Mouse (Mus musculus) frontal cortex, adult (tissue): Measurements from ENCODE around the gene Tln1.
"Not testable (repeated sequence)": the region's sequence is repeated elsewhere in the genome, so short reads cannot be mapped to it uniquely, and the experiment has no call there.

ENCODE experiments used
- ATAC-seq: cut with Nextera tagmentation; 2 replicates; pipeline ENCODE4 v1.9.2; 2017; ENCODE audit warnings: mild to moderate bottlenecking, moderate library complexity, mixed read lengths; ENCODE audit not compliant: low TSS enrichment

Gene Tln1

DNA sequence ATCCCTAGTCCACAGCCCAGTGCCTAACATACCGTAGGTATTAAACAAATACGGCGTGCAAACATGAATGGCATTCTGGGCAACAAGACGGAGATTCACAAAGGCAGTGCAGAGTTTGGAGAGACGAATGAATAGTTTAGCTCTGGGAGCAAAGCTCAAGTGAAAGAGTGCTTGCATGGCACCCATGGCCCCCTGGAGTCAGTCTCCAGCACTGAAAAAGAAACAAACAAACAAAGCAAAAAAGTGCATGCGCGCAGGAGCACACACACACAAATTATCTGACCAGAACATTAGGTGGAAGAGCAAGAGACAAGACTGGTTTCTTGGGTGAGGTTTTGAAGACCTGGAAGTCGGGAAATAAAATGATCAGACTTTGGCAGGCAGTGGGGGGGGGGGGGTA, 56.4 kb downstream of the Tln1 start:
- ATAC-seq: no peak

GRCm38 (mm10) chr4:43504269-43504668, 58.2 kb downstream of the Tln1 start:
- no peak for ATAC-seq

GRCm38 (mm10) chr4:43503506-43503905, 59.0 kb downstream of the Tln1 start:
- ATAC-seq: no peak

DNA sequence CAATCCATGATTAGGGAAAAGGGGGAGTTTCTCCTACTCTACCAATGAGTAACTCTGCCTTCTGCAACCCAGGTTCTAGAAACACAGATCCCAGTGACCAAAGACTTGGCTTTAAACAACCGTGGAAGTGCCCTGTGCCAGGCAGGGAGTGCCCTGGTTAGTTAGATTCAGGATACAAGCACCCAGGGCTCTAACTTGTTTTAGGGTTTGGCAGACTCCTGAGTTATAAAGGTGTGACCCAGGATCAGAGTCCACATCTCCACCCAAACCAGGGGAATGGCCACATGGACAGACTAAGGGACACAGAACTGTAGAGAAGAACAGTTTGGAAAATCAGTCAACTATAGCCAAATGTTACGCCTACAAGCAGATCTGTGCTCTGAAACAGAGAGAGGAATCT, 59.5 kb downstream of the Tln1 start:
- no peak for ATAC-seq

GRCm38 (mm10) chr4:43499407-43500333, 62.8 kb downstream of the Tln1 start, which contains the start of gene Arhgef39:
Gene Arhgef39 (minus strand): TSS chr4:43499695.
- ATAC-seq: peak; percentile 83

DNA sequence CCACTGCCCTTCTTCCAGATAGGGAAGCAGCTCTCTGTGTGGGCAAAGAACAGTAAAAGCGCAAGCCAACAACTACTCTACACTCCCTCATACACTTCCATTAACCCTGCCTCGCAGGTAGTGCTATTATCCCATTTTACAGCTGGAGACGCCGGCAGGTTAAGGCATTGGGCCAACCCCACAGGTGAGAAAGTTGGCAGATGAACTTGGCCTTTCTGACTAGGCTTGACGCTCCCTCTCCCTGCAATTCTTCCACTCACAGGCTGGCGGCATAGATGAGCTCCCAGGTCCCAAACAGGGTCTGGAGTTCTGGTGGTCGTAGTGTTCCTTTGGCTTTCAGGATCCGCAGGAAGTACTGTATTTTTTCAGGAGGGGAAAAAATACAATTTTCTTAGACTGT, 63.5 kb downstream of the Tln1 start:
- no peak for ATAC-seq

GRCm38 (mm10) chr4:43497946-43498345, 64.5 kb downstream of the Tln1 start:
- no peak for ATAC-seq

- no peak for ATAC-seq
Observed at GRCm38 (mm10) chr4:43497405-43497804, 65.1 kb downstream of the Tln1 start.

DNA sequence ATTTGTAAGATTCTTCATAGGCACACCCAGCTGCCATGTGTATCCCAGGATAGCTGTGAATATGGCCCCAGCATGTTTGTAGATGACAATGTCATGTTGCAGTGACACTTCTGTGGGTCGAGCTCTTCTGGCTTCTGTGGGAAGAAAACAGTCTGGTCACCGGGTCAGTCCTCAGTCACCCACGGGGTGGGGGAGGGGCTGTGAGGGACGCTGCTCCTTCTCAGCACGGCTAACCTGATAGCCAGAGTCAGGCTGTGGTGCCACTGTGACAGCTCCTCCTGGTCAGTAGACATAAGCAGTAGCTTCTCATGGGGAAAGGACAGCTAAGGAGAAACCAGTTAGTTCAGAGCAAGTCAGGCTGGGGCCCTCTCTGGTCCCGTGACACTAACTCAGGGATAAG, 65.9 kb downstream of the Tln1 start:
- no peak for ATAC-seq

DNA sequence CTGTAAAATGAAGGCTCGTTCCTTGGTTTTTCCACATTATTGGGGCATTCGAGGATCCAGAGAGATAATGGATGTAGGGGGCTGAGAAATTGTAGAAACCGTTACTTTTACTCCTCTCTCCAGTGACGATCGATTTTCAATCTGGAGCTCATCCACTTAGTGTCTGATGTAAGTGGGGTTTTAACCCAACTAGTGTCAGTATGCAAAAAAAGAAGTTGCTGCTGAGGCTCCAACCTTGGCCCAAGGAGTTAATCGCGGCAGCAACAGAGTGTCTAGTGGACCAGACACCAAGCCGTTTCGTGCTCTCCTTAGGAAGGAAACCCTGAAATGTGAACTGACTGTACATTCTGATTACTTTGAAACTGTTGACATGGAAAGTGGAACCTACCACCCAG, 68.6 kb downstream of the Tln1 start:
- no peak for ATAC-seq

- peak; percentile 79 for ATAC-seq
Observed at GRCm38 (mm10) chr4:43493186-43493845, 69.2 kb downstream of the Tln1 start.

DNA sequence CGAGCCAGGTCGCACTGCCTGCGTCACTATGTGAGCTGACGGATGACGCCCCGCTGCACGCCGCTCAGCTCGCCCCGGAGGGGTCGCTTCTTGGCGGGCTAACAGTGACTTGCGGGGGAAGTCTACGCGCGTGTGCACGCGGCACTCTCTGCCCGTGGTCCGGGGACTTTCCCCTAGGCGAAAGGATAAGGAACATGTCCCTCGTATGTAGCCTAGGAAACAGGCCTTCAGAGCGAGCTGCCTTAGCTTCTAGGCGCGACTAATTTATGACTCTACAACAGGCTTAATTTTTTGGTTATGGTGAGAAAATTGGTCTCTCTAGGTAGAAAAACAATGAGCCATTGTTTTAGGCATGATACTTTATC, 69.7 kb downstream of the Tln1 start, which contains the start of gene Ccdc107:
TSS of gene Ccdc107 (plus strand) at position 80 of the 365 bp plus-strand sequence.
- peak; percentile 97 for ATAC-seq

DNA sequence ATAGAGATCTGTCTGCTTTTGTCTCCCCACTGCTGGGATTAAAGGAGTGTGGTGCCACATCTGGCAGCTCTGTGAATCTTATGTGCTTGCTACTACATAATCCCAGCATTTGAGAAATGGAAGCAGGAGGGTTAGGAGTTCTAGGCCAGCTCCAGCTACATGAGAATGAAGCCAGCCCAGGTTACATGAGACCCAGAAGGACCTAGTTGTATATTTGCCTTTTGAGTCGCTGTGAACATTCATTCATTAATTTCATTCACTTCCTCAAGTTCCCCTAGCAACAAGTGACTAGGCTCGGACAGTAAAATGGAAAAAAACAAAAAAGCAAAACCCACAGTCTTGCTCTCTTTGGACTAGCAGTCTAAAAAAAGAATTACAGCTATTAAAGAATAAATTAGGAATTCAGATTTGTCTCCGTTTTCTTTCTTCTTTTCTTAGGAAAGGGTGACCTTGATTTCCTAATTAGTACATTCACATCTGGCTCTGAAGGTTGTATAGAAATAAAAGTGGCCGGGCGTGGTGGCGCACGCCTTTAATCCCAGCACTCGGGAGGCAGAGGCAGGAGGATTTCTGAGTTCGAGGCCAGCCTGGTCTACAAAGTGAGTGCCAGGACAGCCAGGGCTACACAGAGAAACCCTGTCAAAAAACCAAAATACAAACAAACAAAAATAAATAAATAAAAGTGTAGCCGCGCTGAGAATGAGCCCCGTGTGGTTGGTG, 70.2 kb downstream of the Tln1 start:
- ATAC-seq: no peak

DNA sequence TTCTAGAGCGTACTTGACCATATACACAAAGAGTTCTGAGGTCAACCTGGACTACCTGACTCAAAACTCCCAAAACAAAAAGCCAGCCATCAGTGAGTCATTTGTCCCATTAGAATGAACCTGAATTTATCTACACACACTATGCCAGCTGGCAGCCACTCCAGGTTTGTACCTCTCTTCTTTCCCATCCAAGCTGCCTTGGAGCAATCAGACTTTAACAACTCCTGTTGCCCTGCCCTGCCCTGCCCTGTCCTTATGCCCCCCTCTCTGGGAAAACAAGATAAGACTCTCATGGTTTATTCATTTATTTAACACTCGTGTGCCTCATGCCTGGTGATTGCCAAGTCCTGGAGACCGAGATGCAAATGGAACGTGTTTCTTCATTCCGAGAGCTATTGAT, 71.7 kb downstream of the Tln1 start:
- ATAC-seq: no peak

GRCm38 (mm10) chr4:43489611-43490010, 72.9 kb downstream of the Tln1 start:
- ATAC-seq: no peak

DNA sequence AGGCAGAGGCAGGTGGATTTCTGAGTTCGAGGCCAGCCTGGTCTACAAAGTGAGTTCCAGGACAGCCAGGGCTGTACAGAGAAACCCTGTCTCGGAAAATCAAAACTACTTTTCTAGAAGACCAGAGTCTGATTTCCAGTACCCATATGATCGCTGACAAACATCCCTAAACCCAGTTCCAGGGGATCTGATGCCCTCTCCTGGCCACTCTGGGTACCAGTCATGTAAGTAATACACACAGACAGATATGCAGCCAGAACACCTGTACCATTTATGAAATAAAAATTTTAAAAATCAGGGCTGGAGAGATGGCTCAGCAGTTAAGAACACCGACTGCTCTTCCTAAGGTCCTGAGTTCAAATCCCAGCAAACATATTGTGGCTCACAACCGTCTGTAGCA, 76.8 kb downstream of the Tln1 start:
- not testable (repeated sequence) for ATAC-seq

- no peak for ATAC-seq
Observed at GRCm38 (mm10) chr4:43483535-43484091, 78.9 kb downstream of the Tln1 start, which contains the start of gene Sit1. Gene Sit1 (minus strand): TSS chr4:43483734.

DNA sequence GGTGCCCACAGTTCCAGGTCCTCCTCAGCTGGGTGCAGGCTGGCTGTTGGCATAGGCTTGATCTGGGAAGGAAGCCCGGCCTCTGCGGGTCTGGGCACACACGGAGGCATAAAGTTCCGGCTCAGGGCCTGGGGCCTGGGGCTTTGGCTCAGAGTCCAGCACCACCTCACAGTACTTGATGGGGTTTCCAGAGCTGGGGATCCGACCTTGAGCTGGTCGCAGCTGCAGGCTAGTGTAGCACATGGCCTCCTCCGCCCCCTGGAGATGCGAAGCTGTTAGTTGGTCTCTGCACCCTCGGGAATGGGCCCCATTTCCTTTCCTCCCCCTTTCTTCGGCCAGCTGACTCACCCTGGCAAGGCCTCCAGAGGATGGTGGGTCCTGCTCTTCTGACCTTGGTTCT, 79.9 kb downstream of the Tln1 start:
- ATAC-seq: no peak

DNA sequence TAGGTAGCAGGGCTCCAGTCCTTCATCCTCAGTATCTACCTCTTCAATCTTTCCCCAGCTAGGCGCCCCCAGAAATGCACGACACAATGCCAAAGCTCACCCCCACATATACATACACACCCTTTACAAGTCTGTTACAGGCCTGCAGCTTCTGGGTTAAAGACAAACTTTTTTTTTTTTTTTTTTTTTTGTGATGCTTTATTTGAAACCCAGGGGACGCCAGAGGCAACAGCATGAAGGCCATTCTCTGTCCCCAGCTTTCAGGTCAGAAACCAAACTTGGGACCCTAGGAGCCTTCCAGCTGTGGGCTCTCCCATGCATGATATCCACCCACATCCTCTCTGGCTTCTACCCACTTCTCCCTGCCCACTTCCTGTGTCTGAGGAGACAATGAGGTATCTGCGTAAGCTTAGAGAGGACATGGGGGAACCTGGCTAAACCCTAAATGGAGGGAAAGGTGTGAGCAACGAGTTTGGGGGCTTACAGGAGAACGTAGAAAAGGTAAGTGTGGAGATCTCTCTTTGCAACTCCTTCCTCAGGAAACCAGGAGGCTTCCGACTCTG, 80.5 kb downstream of the Tln1 start:
- ATAC-seq: no peak
